Mouse (Mus musculus): ENCODE data around the gene Etl4.
"Not testable (repeated sequence)": the region's sequence is repeated elsewhere in the genome, so short reads cannot be mapped to it uniquely, and the experiment has no call there.

The Etl4 gene

DNA sequence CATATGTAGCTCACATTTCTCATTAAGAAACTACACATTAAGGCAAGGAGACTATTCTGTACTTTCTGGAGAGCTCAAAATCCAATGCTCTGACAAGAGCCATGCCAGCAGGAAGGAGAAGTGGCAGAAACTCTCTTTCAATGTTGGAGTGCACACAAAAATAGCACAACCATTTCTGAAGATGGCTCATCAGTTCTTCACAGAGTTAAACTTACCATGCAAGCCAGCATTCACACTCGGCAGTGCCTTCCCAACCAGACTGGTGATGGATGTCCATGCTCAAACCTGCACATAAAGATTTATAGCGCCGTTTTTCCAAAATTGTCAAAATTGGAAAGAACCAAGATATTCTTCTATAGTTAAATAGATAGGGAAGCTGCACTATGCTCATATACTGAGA lies 392.9 kb downstream of the Etl4 start:
- no peak for DNase-seq (ENCODE audit: low spot score in 2 of 2)

DNA sequence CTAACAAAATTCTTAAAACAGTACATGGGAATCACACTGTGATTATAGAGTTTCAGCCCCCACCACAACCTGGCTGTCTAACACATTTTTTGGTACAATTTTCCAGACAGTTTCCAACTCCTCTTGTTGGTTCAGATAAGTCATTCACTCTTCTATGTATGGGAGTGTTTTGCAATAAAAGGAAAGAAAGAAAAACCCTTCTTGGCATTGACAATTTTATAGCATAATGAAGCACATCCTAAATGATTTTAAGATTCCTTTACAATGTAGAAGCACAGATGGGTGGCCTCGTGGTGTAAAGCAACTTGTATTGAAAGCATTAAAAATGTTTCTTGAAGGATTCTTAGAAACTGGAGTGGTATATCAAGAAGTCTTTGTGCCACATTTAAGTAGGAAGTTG lies 415.4 kb downstream of the Etl4 start:
- DNase-seq (ENCODE audit: low spot score in 2 of 2): no peak

DNA sequence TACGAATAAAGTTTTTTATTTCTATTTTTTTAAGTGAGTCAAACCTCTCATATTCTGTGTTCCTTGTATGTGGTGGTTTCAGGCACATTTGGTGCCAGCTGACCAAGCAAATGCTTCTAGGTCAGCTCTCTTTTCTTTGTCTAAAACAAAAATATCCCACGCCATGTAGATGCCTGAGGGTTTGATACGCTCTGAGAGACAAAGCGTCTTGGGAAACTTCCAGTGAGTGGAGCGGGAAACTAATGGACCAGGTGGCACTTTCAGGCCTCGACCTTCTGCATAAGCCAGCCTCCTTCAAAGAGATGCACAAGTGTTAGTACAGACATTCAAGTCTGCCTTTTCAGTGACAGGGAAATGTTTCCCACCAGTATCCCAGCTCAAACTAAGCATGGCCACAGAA lies 426.6 kb downstream of the Etl4 start:
- no peak for DNase-seq (ENCODE audit: low spot score in 2 of 2)

DNA sequence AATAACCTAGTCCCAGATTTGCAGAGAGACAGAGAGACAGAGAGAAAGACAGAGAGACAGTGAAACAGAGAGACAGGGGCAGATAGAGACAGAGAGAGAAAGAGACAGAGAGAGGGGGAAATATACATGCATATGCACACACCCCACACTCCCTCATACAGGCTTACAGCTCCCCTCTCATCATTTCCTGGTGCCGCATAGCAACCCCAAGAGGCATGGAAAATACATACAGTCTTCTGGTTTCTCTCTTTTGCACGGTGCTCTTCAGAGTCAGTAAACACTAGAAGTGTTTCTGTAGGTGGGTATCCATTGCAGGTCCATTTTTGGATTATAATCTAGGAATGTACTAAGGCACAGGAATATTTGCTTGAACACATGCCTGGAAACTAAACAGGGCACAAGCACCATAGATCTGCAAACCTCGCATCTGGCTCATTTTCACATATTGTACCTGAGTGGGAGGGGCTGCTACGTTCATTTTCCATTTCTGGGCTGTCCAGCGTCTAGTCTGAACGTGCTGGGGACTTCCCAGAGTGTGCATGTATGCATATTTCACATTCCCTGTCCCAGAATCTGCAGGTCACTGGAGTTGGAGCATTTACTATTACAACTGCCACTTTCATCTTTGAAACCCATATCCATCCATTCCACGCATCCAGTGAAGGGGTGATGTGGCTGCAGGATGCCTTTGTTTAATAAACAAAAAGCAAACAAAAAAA lies 429.6 kb downstream of the Etl4 start:
- DNase-seq (ENCODE audit: low spot score in 2 of 2): no peak

DNA sequence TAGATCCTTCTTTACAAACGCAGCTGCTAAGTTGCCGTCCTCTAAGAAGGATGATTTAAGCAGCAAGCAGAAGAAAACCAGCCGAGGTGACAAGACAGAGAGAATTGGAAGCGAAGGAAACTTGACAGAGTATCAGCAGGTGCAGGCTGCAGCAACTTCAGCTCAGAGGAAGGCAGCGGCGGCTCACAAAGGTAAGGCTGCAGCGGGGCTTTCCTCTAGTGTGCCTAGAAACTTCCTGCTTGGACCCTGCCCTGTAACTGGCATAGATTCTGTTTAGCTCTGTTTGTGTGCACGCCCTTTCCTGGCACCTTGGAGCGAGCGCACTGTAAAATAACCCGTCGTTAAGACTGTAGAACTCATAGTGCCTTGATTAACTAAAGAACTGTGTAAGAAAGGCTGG lies 430.3 kb downstream of the Etl4 start:
- no peak for DNase-seq (ENCODE audit: low spot score in 2 of 2)

DNA sequence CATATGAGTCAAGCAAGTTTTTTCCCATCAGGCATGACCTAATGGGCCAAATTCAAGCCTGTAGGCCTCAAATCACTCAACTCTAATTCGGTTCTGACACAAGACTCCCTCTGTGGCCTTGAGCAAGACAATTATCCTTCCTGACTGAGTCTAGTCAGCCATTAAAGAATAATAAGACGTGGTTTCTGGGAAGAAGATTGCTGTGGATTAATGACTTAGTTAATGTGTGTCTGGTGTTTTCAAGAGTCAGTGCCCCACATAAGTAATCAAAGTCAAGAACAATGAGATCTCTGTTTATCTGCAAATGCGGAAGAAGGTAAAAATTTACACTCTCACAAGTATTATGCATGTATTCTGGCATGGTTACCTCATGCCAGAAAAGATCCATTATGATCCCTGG lies 437.3 kb downstream of the Etl4 start:
- DNase-seq (ENCODE audit: low spot score in 2 of 2): no peak

DNA sequence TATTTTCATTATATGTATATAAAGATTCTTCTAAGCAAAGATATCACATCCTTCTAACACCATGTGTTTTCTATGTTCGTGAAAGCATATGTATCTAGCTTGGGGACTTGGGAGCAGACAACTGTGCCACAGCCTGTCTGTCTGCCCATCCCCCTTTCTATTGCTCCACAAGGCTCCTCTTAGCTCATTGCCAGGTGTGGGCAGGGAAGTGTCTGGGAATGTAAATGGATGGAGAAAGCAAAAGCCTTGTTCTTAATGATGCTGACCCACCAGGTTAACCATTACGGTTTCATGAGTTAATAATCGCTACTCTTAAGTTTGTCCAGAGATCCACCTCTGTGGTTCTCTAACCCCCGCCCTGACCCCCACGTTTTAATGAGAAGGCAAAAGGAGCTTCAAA lies 439.7 kb downstream of the Etl4 start:
- DNase-seq (ENCODE audit: low spot score in 2 of 2): no peak

DNA sequence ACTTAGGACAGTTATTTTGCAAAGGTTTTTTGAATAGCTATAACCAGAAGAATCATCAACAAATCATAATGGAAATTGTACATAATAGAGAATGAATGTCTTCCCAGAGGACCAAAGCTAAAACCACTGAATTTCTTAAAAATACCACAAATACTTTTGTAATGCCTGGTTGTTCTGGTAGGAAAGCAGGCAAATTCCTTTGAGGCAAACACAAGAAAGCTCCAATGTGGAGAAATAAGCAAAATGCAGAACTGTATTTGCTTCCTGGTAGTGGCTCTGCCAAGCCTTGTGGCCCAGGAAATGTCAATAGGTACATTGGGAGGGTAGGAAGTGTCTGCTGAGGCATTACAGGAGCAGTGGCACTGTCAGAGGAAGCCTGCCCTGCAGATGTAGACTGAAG lies 443.2 kb downstream of the Etl4 start:
- no peak for DNase-seq (ENCODE audit: low spot score in 2 of 2)

DNA sequence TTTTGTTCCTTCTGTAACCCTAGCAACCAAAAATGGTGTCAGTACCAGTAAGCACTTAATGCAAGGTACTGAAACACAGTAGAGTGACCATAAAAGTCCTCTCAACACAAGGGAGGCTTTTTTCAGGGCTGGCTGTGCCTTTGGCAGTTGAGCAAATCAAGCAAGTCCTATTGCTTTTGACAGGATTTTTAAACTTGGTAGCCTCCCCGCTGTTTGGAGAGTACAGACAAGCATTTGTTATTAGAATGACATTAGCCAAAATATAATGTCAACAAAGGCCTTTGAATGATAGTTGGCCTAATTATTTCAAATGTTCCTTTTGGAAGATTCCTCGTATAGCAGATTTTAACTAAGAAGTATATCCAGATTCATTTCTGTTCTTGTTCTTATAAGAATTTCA lies 467.4 kb downstream of the Etl4 start:
- DNase-seq (ENCODE audit: low spot score in 2 of 2): no peak

DNA sequence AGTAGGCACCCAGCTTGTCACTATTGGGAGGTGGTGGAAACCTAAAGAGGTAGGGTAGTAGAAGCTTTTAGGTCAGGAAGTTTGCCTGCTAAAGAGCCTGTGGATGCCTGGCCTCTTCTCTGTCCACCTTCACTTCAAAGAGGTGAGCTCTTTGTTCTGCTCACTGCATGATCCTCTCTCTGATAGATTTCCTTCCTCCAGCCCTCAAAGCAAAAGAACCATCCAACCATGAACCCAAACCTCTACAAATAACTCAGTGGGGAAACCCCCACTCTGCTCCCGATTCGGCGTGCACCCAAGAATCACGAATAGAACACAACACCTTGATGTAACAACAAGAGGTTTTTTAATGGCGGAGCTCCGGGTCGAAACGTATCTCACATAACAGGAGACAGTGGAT lies 471.3 kb downstream of the Etl4 start:
- DNase-seq (ENCODE audit: low spot score in 2 of 2): not testable (repeated sequence)

DNA sequence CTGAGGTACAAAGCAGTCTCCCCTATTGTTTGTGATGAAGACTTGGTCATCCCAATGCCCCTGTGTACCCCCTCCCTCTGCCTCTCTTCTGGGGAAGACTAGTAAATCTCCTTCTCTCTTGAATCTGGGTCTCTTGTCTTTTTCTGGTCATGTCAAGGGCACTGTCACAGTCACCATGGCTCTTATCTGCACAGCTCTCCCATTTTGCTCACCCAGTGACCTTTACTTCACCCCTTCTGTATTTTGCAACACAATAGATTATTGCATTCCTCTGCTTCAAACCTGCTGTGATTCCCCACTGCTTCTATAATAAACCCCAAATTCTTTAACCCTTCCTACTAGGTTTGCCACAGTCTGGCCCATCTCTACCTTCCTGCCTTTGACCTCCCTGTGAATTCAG lies 484.5 kb downstream of the Etl4 start:
- DNase-seq (ENCODE audit: low spot score in 2 of 2): no peak

DNA sequence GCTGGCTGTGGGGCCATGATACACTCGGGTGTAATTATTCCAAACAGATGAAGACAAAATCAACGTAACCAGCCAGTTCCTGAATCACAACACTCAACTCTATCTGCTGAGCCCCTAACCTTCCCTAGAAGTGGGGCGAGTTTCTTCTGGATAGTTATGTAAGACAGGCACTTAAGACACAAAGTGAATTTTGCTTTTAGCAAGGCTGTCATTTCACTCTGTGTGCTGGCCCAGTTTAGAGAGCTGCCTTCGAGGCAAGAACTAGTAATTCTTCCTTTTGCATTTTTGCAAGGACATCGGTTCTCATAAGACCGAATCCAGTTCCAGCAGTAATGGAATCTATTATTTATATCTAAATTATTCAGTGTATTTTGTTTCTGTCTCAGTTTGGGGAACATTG lies 487.4 kb downstream of the Etl4 start:
- no peak for DNase-seq (ENCODE audit: low spot score in 2 of 2)

DNA sequence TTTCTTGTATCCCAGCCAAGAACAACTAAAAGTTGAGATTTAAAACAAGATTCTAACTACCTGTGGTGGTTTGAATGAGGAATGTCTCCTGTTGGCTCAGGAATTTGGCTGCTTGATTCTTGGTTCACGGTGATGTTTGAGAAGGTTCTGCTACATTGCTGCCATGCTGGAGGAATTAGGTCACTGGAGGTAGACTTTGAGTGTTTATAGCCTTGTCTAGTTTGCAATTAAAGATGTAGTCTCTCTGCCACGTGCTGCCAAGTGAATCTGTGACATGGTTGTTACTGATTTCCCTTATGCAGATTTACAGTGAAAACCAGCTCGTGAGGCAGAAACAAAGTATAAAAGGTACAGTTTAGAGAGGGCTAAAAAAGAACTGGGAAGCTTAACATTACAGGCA lies 491.0 kb downstream of the Etl4 start:
- no peak for DNase-seq (ENCODE audit: low spot score in 2 of 2)

DNA sequence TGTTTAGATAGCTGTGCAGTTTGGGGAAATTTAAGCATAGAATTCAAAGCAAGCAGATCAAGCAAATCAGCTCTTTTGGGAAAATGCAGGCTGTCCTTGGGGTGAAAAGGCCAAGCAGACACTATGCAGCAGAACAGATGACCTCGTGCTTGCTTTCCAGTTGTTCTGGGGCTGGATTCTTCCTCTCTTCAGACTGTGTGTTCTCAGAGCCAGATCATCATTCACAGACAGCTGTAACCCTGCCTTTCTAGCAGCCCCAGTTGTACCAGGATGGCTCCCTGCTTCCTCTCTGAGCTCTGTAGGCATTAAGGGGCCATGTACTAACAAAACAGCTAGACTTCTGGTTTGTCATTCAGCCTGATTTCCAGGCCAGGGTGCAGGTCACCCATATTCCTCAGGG lies 494.8 kb downstream of the Etl4 start:
- DNase-seq (ENCODE audit: low spot score in 2 of 2): no peak

DNA sequence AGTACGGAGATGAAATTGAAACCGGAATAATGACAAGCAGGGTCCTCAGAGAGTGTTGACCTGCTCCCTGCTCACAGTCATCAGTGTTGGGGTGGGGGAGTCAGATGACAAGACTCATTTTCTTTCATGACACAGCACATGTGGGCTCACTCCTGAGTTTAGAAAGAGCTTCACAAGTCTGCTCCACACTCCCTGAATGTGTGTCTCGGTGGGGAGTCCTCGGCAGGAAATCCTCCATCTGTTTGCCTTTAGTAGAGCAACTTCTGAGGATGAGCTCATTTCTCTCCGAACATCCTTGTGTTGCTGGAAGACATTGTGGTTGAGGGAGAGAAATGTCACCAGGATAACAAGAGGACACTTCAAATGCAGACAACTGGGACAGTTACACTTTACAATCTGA lies 497.5 kb downstream of the Etl4 start:
- DNase-seq (ENCODE audit: low spot score in 2 of 2): no peak

DNA sequence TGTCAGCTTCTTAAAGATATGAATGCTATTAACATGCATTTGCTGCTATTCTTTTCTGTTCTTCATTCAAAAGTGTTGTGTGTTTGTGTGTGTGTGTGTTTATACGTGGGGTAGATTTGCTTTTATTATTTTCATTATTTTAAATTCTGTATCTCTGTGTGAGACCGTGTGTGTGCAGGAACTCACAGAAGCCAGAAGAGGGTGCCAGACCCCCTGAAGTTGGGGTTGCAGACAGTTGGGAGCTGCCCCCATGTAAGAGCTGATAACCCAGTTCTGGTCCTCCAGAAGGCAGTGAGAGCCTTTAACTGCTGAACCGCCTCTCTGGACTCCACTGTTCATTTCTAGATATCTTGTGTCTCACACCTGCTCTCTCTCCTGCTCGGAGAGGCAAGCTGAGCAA lies 505.3 kb downstream of the Etl4 start:
- no peak for DNase-seq (ENCODE audit: low spot score in 2 of 2)

DNA sequence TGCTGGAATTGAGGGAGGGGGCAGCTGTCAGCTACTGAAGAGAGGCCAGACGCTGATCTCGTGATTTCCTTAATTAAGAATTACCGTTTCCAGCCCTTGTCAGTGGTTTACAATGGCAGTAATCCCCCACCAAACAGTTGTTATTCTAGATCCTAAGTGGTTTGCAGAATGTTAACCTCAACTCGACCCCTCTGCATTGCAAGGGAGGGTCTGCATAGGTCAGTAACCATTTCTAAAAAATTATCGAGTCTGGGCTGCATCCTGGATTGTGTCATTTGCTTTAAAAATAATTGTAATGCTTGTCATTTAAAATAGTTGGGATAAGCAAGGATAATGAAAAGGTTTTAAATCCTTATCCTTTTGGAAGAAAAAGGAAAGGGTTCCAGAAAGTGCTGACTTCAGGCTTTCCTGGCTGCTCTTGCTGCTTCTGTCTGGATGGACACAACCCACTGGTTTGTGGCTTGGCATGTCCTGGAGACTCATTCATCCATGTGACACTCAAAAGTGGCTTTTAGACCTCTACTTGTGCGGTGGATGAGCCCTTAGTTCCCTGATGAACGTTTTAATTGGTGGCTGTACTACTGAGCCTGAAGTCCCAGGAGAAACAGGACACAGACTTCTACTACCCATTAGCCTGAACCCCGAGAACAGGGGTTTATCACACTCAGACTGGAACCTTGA lies 507.5 kb downstream of the Etl4 start:
- no peak for DNase-seq (ENCODE audit: low spot score in 2 of 2)

DNA sequence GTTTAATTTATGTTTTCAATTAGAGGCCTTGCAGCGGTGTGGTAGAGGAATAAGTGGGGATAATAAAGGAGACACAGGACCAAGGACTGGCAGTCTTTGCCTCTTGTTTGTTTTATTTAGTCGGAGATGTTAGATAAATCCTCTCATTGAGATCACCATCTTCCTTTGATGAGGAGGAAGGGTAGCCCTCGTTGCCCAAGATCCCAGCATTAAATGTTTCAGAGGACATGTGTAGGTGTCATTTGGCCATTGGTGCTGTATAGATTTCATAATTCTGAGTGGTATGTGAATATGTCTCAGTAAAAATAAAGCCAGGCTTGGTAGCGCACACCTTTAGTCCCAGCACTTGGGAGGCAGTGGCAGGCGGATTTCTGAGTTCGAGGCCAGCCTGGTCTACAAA lies 508.4 kb downstream of the Etl4 start:
- no peak for DNase-seq (ENCODE audit: low spot score in 2 of 2)

DNA sequence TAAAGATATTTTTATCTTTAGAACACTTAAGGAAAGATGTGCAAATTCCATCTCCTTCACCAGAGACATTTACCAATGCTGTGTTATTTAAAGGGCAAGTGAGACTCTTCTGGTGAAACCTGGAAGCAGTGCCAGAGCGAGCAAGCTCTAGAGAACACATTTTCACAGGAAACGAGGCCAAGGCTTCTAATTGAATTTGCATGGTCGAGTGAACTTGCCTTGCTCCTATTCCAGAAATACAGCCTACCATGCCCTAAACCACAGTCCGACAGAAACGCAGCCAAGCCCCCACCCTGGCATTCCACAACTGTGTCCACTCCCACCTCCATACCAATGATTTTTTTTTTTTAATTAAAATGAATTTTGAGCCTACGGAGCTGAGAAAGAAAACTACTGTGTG lies 510.4 kb downstream of the Etl4 start:
- DNase-seq (ENCODE audit: low spot score in 2 of 2): no peak

DNA sequence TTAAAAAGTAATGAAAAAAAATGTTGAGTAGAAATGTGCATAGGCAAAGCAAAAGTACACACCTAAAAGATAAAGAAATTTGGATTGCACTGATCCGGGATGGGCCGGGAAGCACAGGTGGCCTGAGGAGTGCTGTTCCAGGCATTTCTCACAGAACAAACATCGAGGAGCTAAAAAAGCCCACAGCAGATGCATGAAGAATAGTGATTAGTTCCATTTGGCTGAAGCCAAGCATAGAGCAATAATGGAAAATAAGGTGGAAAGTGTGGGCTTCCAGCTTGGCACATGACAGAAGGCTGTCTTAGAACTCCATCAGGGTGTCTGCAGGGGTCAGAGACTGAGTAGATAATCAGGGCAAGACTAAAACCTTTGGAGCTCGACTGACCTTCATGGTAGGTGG lies 512.7 kb downstream of the Etl4 start:
- no peak for DNase-seq (ENCODE audit: low spot score in 2 of 2)

DNA sequence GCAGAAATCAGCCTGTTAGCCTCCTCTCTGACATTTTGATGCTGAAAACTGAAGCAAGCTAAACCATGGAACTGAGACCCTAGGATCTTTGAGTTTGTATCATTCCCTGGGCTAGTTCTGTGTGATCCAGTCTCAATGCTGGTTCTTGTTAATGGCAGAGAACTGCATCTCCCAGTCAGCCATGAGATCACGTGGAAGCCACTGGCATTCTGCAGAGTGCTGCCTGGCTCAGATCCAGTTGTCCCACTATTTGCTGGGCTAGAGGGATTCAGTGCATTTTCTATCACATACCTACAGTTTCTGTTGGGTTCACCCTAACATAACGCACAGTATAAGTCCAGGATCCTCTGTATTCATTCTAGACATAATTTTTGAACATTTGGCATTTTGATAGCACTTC lies 524.1 kb downstream of the Etl4 start:
- no peak for DNase-seq (ENCODE audit: low spot score in 2 of 2)

DNA sequence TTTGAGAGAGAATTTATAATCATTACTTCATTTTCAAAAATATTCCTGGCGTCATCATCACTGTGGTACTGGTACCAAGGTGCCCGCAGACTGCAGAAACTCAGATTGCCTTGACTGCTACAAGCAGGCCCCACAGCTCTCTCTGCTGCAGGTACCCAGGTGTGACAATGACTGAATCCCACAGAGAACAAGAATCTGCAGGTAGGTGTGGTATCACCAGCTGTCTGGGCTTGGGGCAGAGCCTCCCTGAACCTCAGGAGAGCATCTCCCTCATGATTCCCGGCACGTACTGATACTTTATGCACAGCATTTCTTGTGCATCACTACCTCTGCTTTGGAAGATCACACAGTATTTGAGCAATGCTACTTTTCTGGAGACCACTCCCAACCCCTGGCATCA lies 526.0 kb downstream of the Etl4 start:
- DNase-seq (ENCODE audit: low spot score in 2 of 2): no peak

DNA sequence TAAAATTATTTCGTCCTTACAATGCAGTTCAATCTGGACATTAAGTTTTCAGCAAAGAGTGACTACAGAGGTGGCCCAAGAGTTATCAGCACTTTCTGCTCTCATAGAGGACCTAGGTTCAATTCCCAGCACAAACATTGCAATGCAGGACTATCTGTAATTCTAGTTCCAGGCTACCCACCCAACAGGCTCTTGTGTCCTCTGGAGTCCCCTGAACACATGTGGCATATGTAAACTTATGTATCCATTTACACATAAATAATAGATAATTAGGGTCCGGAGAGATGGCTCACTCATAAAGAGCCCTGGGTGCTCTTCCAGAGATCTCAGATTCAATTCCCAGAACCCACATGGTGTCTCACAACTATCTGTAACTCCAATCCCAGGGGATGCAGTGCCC lies 533.2 kb downstream of the Etl4 start:
- no peak for DNase-seq (ENCODE audit: low spot score in 2 of 2)

All from spleen, postnatal 36 days (tissue).